23 mouse cellular contexts compared by ENCODE assay signal in genomic region chr5:95940682-95941221, GRCm38 (mm10). TPM values are rescaled to one million over a fixed set of nuclear protein-coding genes. Genes with fewer than 3 reads are reported as not detected.
DNase-seq lines count a peak whose midpoint lies in the region; ATAC-seq and TF ChIP-seq lines count a peak whose summit lies in the region.
"Had no signal": no experiment of that assay in that cellular context is flagged by ENCODE, and none has a peak within 500 bp of the region (broad histone marks: within the 10 kb centered on the region; RNA-seq: fewer than 3 reads in every experiment).

No protein-coding gene starts in this region.

- DNase-seq in kidney, postnatal 36 days = no peak
- no peak for DNase-seq in stomach, postnatal 0 days (ENCODE audit: low spot score)
- DNase-seq in embryonic facial prominence, embryonic 14.5 days (ENCODE audit: low spot score) = peak; percentile 27
- no peak for DNase-seq in thymus, postnatal 25 days
- DNase-seq in heart, postnatal 10 days = no peak
- DNase-seq: adrenal gland, postnatal 10 days; cerebellum, adult 11 months; cerebellum, postnatal 14 days; gastrocnemius, adult 2 months; kidney, adult 8-10 months; retina, postnatal 1 day; thymus, adult 2 months had no signal

- intact Hi-C loops in heart, postnatal 10 days (cut with DNase I) = no loop called here

- TF ChIP-seq EP300 in stomach, postnatal 0 days (optimal IDR thresholded peaks at IDR 0.05) = no peak

- no peak overlapping the region for H3K27ac ChIP-seq in kidney, embryonic 15.5 days
- no peak overlapping the region for H3K27ac ChIP-seq in stomach, embryonic 14.5 days (ENCODE audit: low read length)
- no peak overlapping the region for H3K27ac ChIP-seq in stomach, postnatal 0 days (replicated peaks)
- no peak overlapping the region for H3K27ac ChIP-seq in embryonic facial prominence, embryonic 14.5 days (replicated peaks; ENCODE audit: low read depth, low read length)
- H3K27ac ChIP-seq: gastrocnemius, adult 2 months; liver, embryonic 14.5 days had no signal

- H3K9ac ChIP-seq in kidney, embryonic 15.5 days = no peak overlapping the region
- no peak overlapping the region for H3K9ac ChIP-seq in stomach, embryonic 14.5 days (replicated peaks; ENCODE audit: low read depth, low read length)
- H3K9ac ChIP-seq in stomach, postnatal 0 days (ENCODE audit: low read length) = no peak overlapping the region
- no peak overlapping the region for H3K9ac ChIP-seq in embryonic facial prominence, embryonic 14.5 days (ENCODE audit: low read depth, low read length)
- H3K9ac ChIP-seq: liver, embryonic 14.5 days had no signal

- peak; percentile 64 for ATAC-seq in kidney, embryonic 15.5 days (replicated peaks; ENCODE audit: low FRiP score)
- ATAC-seq in stomach, embryonic 14.5 days (ENCODE audit: insufficient number of reproducible peaks, insufficient read depth, low FRiP score, low read depth) = 0 out of 2 replicates have a peak, but pooled peaks have one; percentile 14
- no peak for ATAC-seq in stomach, postnatal 0 days (ENCODE audit: low FRiP score, low TSS enrichment)
- no peak for ATAC-seq in embryonic facial prominence, embryonic 14.5 days (ENCODE audit: low read depth)
- ATAC-seq: forebrain, embryonic 14.5 days; lung, postnatal 0 days had no signal

- H3K9me3 ChIP-seq in kidney, embryonic 15.5 days (replicated peaks) = no peaks in the 10 kb centered on the region
- no peaks in the 10 kb centered on the region for H3K9me3 ChIP-seq in stomach, embryonic 14.5 days (ENCODE audit: control insufficient read depth, low read depth, low read length)
- H3K9me3 ChIP-seq in stomach, postnatal 0 days (ENCODE audit: control insufficient read depth, low read length) = no peaks in the 10 kb centered on the region
- H3K9me3 ChIP-seq in embryonic facial prominence, embryonic 14.5 days (ENCODE audit: control insufficient read depth, low read length) = no peaks in the 10 kb centered on the region

- no peak for TF ChIP-seq CTCF in stomach, postnatal 0 days (IDR thresholded peaks at IDR 0.05; ENCODE audit: low read depth)

- no peaks in the 10 kb centered on the region; the same call in 1 of the 2 replicates for H3K4me1 ChIP-seq in kidney, embryonic 15.5 days
- H3K4me1 ChIP-seq in stomach, embryonic 14.5 days (ENCODE audit: control insufficient read depth, insufficient read depth, low read length) = peaks cover 3% of the 10 kb centered on the region; the same call in 1 of the 2 replicates
- no peaks in the 10 kb centered on the region for H3K4me1 ChIP-seq in stomach, postnatal 0 days (replicated peaks; ENCODE audit: control insufficient read depth, insufficient read depth)
- H3K4me1 ChIP-seq in embryonic facial prominence, embryonic 14.5 days (ENCODE audit: control insufficient read depth, insufficient read depth, low read length) = 0 out of 2 replicates have a peak, but pooled peaks cover 6% of the 10 kb centered on the region
- H3K4me1 ChIP-seq: megakaryocyte, embryonic 14.5 days had no signal

- H3K4me2 ChIP-seq in kidney, embryonic 15.5 days = no peak overlapping the region
- H3K4me2 ChIP-seq in stomach, embryonic 14.5 days (replicated peaks; ENCODE audit: low read depth, low read length) = no peak overlapping the region
- H3K4me2 ChIP-seq in stomach, postnatal 0 days (replicated peaks; ENCODE audit: low read depth) = no peak overlapping the region
- no peak overlapping the region for H3K4me2 ChIP-seq in embryonic facial prominence, embryonic 14.5 days (ENCODE audit: low read depth, low read length)

- 27% methylated on average over 4 of the region's 4 CpGs for WGBS in kidney, embryonic 15.5 days
- 23% methylated on average over 4 of the region's 4 CpGs for WGBS in stomach, embryonic 14.5 days
- 27% methylated on average over 4 of the region's 4 CpGs for WGBS in stomach, postnatal 0 days
- WGBS in embryonic facial prominence, embryonic 14.5 days = 23% methylated on average over 4 of the region's 4 CpGs

- H3K4me3 ChIP-seq in kidney, embryonic 15.5 days (replicated peaks) = no peak overlapping the region
- H3K4me3 ChIP-seq in stomach, embryonic 14.5 days (ENCODE audit: low read depth, low read length) = no peak overlapping the region
- no peak overlapping the region for H3K4me3 ChIP-seq in stomach, postnatal 0 days (ENCODE audit: low read depth, low read length)
- no peak overlapping the region for H3K4me3 ChIP-seq in embryonic facial prominence, embryonic 14.5 days (ENCODE audit: low read depth, low read length)
- H3K4me3 ChIP-seq: gastrocnemius, adult 2 months; megakaryocyte, embryonic 14.5 days; myocyte had no signal

- no peaks in the 10 kb centered on the region for H3K36me3 ChIP-seq in kidney, embryonic 15.5 days
- H3K36me3 ChIP-seq in stomach, embryonic 14.5 days (ENCODE audit: control insufficient read depth, insufficient read depth, low read length) = no peaks in the 10 kb centered on the region
- no peaks in the 10 kb centered on the region for H3K36me3 ChIP-seq in stomach, postnatal 0 days (ENCODE audit: control insufficient read depth, insufficient read depth, low read length)
- H3K36me3 ChIP-seq in embryonic facial prominence, embryonic 14.5 days (ENCODE audit: control insufficient read depth, insufficient read depth, low read length) = no peaks in the 10 kb centered on the region

- H3K27me3 ChIP-seq in kidney, embryonic 15.5 days = no peaks in the 10 kb centered on the region
- no peaks in the 10 kb centered on the region for H3K27me3 ChIP-seq in stomach, embryonic 14.5 days (ENCODE audit: control insufficient read depth, insufficient read depth, low read length)
- H3K27me3 ChIP-seq in stomach, postnatal 0 days (ENCODE audit: control insufficient read depth, insufficient read depth, low read length) = no peaks in the 10 kb centered on the region
- no peaks in the 10 kb centered on the region for H3K27me3 ChIP-seq in embryonic facial prominence, embryonic 14.5 days (replicated peaks; ENCODE audit: control insufficient read depth, insufficient read depth, low read length)
- H3K27me3 ChIP-seq: megakaryocyte, embryonic 14.5 days had no signal

RNA-seq across cellular contexts. Expression of gene Cxcl13, which starts 16.0 kb away (rescaled TPM):
- polyA plus RNA-seq in kidney, embryonic 15.5 days (2015; fragmentation: Nextera tagmentation; extraction: Ambion mirVana) = 7.2 and 8.9 TPM in 2 replicates
- 23.7 and 24.5 TPM in 2 replicates for polyA plus RNA-seq in stomach, embryonic 14.5 days (2014; fragmentation: Nextera tagmentation; extraction: Ambion mirVana)
- polyA plus RNA-seq in stomach, postnatal 0 days (2015; fragmentation: Nextera tagmentation; extraction: Ambion mirVana) = 2.8 and 3.2 TPM in 2 replicates
- 8.0 and 8.5 TPM in 2 replicates for polyA plus RNA-seq in embryonic facial prominence, embryonic 14.5 days (2014; fragmentation: Nextera tagmentation; extraction: Ambion mirVana)
- total RNA-seq in heart, postnatal 10 days (2021) = 1 to 10 TPM in 1 of 2 experiments, not detected in 1; 6.0 TPM
- total RNA-seq: layer of hippocampus, postnatal 25 days; left cerebral cortex, postnatal 25 days had no signal
- polyA plus RNA-seq: brain, embryonic 14.5 days; C2C12; forebrain, embryonic 14.5 days had no signal

Comparison
In these comparisons a context has a peak if more than half of its experiments do, and no peak if none do; other contexts are left out.
1. ATAC-seq: peak in kidney, embryonic 15.5 days (single experiment) and stomach, embryonic 14.5 days (single experiment); none in stomach, postnatal 0 days (single experiment) and embryonic facial prominence, embryonic 14.5 days (single experiment).